Mouse (Mus musculus): ENCODE data around the gene Hpn.

DNA sequence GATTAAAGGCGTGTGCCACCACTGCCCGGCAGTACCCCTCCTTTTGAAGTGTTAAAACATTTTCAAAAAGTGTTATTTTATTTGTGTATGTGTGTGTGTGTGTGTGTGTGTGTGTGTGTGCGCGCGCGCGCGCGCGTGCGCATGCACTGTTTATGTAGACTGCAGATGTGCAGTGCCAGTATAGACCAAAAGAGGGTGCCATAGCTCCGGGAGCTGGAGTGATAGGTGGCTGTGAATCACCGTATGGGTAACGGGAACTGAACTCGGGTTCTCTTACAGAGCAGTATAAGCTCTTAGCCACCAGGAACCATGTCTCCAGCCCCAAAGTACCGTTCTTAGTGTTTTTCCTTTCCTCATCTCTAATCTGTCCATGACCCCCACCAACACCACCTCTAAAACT is 29.8 kb upstream of the Hpn start:
- TF ChIP-seq POLR2A (IDR thresholded peaks at IDR 0.05; ENCODE audit: low read depth, low read length) (no peak), CTCF (IDR thresholded peaks at IDR 0.05; ENCODE audit: extremely low read depth, insufficient read depth, insufficient read length, insufficient replicate concordance) (no peak)
